Mouse (Mus musculus) midbrain, embryonic 15.5 days (tissue): ENCODE data around the gene Mbtps2. TPM values are rescaled to one million over a fixed set of nuclear protein-coding genes. Genes with fewer than 3 reads are reported as not detected.
A peak's percentile ranks its signal among the peaks of the same experiment; 100 is the strongest.

Source experiments
- ATAC-seq: fragments of 200-750 bp; cut with Nextera tagmentation; replicated peaks from 2 replicates; pipeline ENCODE4 v1.8.0; 2017; ENCODE audit warnings: moderate TSS enrichment
- H3K27ac ChIP-seq: fragments of 300-500 bp; sonication (generic); 2 replicates; pipeline ENCODE4 v1.5.1; 2015; ENCODE audit warnings: mild to moderate bottlenecking, inconsistent platforms
- H3K27me3 ChIP-seq: fragments of 300-500 bp; sonication (generic); replicated peaks from 2 replicates; pipeline ENCODE4 v1.6.1; 2015; ENCODE audit warnings: inconsistent platforms
- H3K36me3 ChIP-seq: fragments of 300-500 bp; sonication (generic); replicated peaks from 2 replicates; pipeline ENCODE4 v1.6.1; 2015; ENCODE audit warnings: inconsistent platforms
- H3K4me1 ChIP-seq: fragments of 300-500 bp; sonication (generic); 2 replicates; pipeline ENCODE4 v1.6.1; 2015; ENCODE audit warnings: inconsistent platforms
- H3K4me2 ChIP-seq: fragments of 300-500 bp; sonication (generic); 2 replicates; pipeline ENCODE4 v1.6.1; 2015; ENCODE audit warnings: inconsistent platforms, mild to moderate bottlenecking, moderate library complexity
- H3K4me3 ChIP-seq: fragments of 300-500 bp; sonication (generic); 2 replicates; pipeline ENCODE4 v1.5.1; 2015; ENCODE audit warnings: mild to moderate bottlenecking, inconsistent platforms
- H3K9ac ChIP-seq: fragments of 300-500 bp; sonication (generic); 2 replicates; pipeline ENCODE4 v1.6.1; 2015; ENCODE audit warnings: mild to moderate bottlenecking, inconsistent platforms
- H3K9me3 ChIP-seq: fragments of 300-500 bp; sonication (generic); 2 replicates; pipeline ENCODE4 v1.6.1; 2016; ENCODE audit warnings: inconsistent platforms
- WGBS: fragments of 180-500 bp; shearing (Covaris S2); methylation state at CpG from one replicate; pipeline ENCODE4 v1.1.7; 2015; ENCODE audit warnings: mixed read lengths; 5-methylcytosine and 5-hydroxymethylcytosine counted together
- polyA plus RNA-seq: library from polyadenylated mRNA; unstranded; fragments of >200 nt; fragmentation: Nextera tagmentation; extraction: Ambion mirVana; gene quantifications from 2 replicates; pipeline ENCODE4 v1.2.1, GENCODE M21; 2015

Mbtps2 gene
- polyA plus RNA-seq: 29.0 and 29.3 TPM in 2 replicates

DNA sequence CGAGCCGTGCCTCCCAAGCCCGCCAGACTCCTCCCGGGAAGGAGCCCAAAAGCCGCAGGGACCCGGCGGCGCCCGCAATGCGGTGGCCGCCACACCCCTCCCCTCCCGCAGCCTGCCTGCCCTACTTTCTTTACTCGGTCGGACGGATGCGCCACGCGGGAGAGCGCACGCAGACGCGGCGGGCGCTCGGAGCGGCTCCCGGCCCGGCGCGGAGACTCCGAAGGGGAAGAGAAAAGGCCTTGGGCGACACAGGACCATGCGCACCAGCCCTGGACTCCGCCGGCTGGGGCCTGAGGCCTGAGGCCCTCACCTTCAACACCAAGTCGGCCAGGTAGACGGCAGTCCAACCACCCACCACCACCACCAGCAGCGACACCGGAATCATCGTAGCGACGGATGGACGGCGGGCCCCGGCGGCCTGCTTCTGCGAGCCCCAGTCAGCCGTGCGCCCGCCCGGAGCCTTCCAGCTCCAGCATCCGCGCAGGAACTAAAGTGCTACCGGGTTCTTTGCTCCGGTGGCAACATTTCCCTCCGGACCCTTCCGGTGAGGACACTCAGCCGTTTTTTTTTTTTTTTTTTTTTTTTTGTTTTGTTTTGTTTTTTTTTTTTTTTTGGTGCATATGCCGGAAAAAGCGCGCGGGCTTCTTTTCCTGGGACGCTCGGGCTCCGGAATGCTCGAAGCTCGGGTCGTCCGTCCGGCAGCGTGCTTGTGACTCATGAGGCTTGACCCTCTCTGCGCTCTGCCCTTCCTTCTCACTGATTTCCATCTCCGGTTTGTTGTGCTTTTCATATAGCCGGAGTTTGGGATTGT, at the start of gene Mbtps2:
Mbtps2 (minus strand) TSS at position 530 of the 811 bp plus-strand sequence.
- Histone ChIP-seq H3K4me1 (peaks cover 10% of the 10 kb centered on the region; the same call in 1 of the 2 replicates), H3K27me3 (no peaks in the 10 kb centered on the region), H3K4me2 (peak within 1 kb of the TSS; percentile 49), H3K27ac (peak within 1 kb of the TSS; percentile 87), H3K9me3 (no peaks in the 10 kb centered on the region), H3K36me3 (no peaks in the 10 kb centered on the region), H3K4me3 (peak within 1 kb of the TSS; percentile 64), H3K9ac (peak within 1 kb of the TSS; percentile 63)
- 25% methylated on average over 55 of the region's 74 CpGs for WGBS
- ATAC-seq: peak; percentile 90

GRCm38 (mm10) chrX:157646399-157646798, 47.9 kb upstream of the Mbtps2 start:
- no peaks in the 10 kb centered on the region for H3K4me1 ChIP-seq
- no peaks in the 10 kb centered on the region for H3K36me3 ChIP-seq
- no peak overlapping the region for H3K27ac ChIP-seq
- no peak overlapping the region for H3K9ac ChIP-seq
- 85% methylated on average over 1 of the region's 1 CpGs for WGBS
- H3K4me3 ChIP-seq: no peak overlapping the region
- ATAC-seq: no peak
- H3K9me3 ChIP-seq: no peaks in the 10 kb centered on the region
- H3K27me3 ChIP-seq: no peaks in the 10 kb centered on the region
- no peak overlapping the region for H3K4me2 ChIP-seq

DNA sequence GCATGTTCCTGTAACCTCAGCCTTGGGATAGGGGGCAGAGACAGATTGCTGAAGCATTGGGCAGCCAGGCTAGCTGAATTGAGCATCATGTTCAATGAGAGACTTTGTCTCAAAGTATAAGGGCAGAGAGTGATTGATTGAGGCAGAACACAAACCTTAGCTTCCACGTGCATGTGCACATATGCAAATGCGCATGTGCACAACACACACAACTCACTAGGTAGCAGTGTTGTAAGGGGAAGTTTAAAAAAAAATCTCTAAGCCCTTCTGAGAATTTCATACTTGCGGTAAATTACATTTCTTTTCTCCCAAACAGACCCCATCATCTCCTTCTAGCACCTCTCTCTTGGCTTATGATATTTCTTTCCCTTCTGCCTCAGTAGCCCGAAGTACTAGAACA, 46.2 kb upstream of the Mbtps2 start:
- Histone ChIP-seq H3K4me3 (no peak overlapping the region), H3K27ac (no peak overlapping the region), H3K4me1 (no peaks in the 10 kb centered on the region), H3K4me2 (no peak overlapping the region), H3K36me3 (no peaks in the 10 kb centered on the region), H3K27me3 (no peaks in the 10 kb centered on the region), H3K9ac (no peak overlapping the region), H3K9me3 (no peaks in the 10 kb centered on the region)
- ATAC-seq: no peak
- WGBS: 78% methylated on average over 4 of the region's 4 CpGs

DNA sequence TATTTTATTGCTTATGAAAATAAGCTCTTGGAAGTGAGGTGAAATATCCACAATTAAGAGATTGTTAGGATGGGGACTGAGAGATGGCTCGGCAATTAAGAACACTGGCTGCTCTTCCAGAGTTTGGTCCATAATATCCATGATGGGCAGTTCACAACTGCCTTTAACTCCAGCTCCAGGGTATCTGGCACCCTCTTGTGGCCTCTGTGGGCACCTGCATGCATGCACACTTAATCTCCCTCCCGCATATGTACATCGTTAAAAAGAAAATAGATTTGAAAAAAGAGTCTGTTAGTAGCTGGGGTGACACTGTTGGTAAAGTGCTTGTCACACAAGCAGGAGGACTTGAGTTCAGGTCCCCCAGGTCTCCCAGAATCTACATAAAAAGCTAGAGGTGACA, 45.8 kb upstream of the Mbtps2 start:
- ATAC-seq: no peak

GRCm38 (mm10) chrX:157642856-157643255, 44.3 kb upstream of the Mbtps2 start:
- Histone ChIP-seq H3K4me2 (no peak overlapping the region), H3K4me3 (no peak overlapping the region), H3K9ac (no peak overlapping the region), H3K36me3 (no peaks in the 10 kb centered on the region), H3K27ac (no peak overlapping the region), H3K9me3 (no peaks in the 10 kb centered on the region), H3K4me1 (no peaks in the 10 kb centered on the region), H3K27me3 (no peaks in the 10 kb centered on the region)
- WGBS: 82% methylated on average over 5 of the region's 5 CpGs
- no peak for ATAC-seq

More for the DNA sequence above, 45.8 kb upstream of the Mbtps2 start:
- H3K4me2 ChIP-seq: no peak overlapping the region
- H3K9ac ChIP-seq: no peak overlapping the region
- no peaks in the 10 kb centered on the region for H3K9me3 ChIP-seq
- no peak overlapping the region for H3K4me3 ChIP-seq
- no peak overlapping the region for H3K27ac ChIP-seq
- no peaks in the 10 kb centered on the region for H3K4me1 ChIP-seq
- no peaks in the 10 kb centered on the region for H3K27me3 ChIP-seq
- 20% methylated on average over 3 of the region's 3 CpGs for WGBS
- H3K36me3 ChIP-seq: no peaks in the 10 kb centered on the region

DNA sequence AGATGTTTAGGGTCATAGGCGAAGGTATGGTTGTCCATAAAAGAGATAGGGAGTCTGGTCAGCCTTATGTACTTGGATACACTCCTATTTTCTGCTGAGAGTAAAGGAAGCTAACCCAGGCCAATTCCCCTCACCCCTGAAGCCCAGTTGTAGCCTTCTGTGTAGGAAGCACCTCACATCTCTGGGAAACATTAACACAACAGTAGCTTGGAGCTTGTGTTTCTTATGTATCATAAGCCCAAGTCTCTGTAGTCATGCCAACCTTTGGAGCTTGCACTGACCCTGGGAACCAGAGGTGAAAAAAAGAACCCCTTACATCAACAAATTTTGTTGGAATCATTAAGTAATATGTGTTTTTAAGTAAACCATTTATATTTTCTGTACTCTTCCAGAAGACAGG, 38.7 kb upstream of the Mbtps2 start:
- Histone ChIP-seq H3K27ac (no peak overlapping the region), H3K27me3 (no peaks in the 10 kb centered on the region), H3K4me1 (no peaks in the 10 kb centered on the region), H3K36me3 (no peaks in the 10 kb centered on the region), H3K4me2 (no peak overlapping the region), H3K9me3 (no peaks in the 10 kb centered on the region), H3K4me3 (no peak overlapping the region), H3K9ac (no peak overlapping the region)
- 53% methylated on average over 1 of the region's 1 CpGs for WGBS
- no peak for ATAC-seq

DNA sequence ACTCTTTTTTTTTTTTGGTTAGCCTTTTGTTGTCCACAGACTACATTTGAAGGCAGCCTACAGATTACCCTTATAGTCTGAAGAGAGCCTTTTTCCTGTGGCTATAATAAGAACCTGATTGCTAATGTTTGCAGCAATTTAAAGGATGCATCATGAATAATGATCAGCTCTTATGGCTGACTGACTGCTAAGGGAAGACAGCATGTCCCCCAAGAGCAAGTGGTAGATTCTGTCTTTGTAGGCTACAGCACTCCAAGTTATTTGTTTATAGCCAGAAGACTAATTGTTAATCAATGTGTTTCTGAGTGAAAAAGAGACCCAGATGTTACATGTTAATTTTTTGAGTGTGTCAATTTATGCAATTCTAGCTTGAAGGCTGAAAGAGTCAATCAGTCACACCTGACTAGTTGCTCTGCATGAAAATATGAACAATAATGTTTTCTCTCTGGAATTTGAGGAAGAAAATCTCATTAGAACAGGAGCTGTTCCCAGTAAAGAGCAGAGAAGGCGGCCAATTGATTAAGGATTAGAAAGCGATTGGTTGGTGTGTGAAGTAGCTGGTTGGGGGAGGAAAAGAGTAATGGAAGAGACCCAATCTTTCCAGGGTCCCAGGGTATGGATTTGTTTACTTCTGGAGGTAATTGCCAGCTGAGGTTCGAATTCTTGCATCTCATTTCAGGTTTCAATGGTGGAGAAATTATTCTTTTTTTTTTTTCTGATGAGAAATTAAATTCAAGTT, 35.3 kb upstream of the Mbtps2 start:
- no peaks in the 10 kb centered on the region for H3K27me3 ChIP-seq
- no peaks in the 10 kb centered on the region for H3K4me1 ChIP-seq
- no peak overlapping the region for H3K9ac ChIP-seq
- no peaks in the 10 kb centered on the region for H3K9me3 ChIP-seq
- no peak overlapping the region for H3K27ac ChIP-seq
- H3K4me2 ChIP-seq: no peak overlapping the region
- 34% methylated on average over 3 of the region's 3 CpGs for WGBS
- no peaks in the 10 kb centered on the region for H3K36me3 ChIP-seq
- H3K4me3 ChIP-seq: no peak overlapping the region
- ATAC-seq: no peak

DNA sequence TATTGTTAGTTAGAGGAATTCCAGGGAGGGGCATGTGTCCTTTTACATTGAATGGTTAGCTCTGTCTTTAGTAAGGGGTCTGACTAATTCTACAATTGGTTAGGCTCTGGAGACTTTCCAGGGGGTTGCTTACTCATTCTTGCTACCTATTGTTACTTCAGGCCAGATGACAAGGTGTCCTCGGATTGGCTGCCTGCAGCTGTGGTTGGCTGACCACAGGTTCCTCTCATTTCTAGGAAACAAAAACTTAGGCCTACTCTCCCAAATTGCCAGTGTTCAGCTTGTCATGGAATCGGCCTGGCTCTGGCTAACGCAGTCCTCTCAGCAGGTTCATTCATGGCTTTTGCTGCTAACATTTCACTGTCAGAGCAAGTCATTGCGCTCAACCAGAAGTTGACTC, 31.8 kb upstream of the Mbtps2 start:
- no peak for ATAC-seq
- no peak overlapping the region for H3K27ac ChIP-seq
- 73% methylated on average over 4 of the region's 4 CpGs for WGBS
- no peaks in the 10 kb centered on the region for H3K4me1 ChIP-seq
- H3K4me3 ChIP-seq: no peak overlapping the region
- H3K9ac ChIP-seq: no peak overlapping the region
- no peaks in the 10 kb centered on the region for H3K36me3 ChIP-seq
- H3K27me3 ChIP-seq: no peaks in the 10 kb centered on the region
- H3K4me2 ChIP-seq: no peak overlapping the region
- H3K9me3 ChIP-seq: no peaks in the 10 kb centered on the region

GRCm38 (mm10) chrX:157612894-157613293, 14.4 kb upstream of the Mbtps2 start:
- no peak overlapping the region for H3K9ac ChIP-seq
- H3K27me3 ChIP-seq: no peaks in the 10 kb centered on the region
- no peak overlapping the region for H3K4me3 ChIP-seq
- peak overlapping the region; percentile 38 for H3K4me2 ChIP-seq
- H3K4me1 ChIP-seq: no peaks in the 10 kb centered on the region
- no peak for ATAC-seq
- no peak overlapping the region for H3K27ac ChIP-seq
- no peaks in the 10 kb centered on the region for H3K36me3 ChIP-seq
- 27% methylated on average over 32 of the region's 32 CpGs for WGBS
- H3K9me3 ChIP-seq: no peaks in the 10 kb centered on the region

DNA sequence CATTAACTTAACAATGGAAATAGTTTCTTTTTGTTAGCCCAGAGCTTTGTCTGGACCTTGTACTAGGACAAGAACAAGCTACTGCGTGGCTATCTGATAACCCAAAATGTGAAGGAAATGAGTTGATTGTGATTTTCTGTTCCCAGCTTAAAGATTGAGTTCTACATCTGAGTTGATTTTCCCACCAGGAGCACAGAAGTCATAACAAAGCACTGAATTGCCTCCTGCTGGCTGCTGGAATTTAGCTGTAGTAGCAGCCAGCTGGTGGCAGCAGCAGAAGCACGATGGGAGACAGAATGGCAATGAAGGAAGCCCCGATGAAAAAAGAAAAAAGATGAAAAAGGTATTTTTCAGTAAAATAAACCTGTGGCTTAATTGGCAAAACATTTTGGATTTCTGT, 2.9 kb upstream of the Mbtps2 start:
- H3K4me3 ChIP-seq: no peak overlapping the region
- no peak overlapping the region for H3K4me2 ChIP-seq
- no peak overlapping the region for H3K9ac ChIP-seq
- H3K27ac ChIP-seq: peak overlapping the region; percentile 58; the same call in 1 of the 2 replicates
- H3K36me3 ChIP-seq: no peaks in the 10 kb centered on the region
- H3K9me3 ChIP-seq: no peaks in the 10 kb centered on the region
- no peak for ATAC-seq
- H3K4me1 ChIP-seq: peaks cover 8% of the 10 kb centered on the region; the same call in 1 of the 2 replicates
- 14% methylated on average over 3 of the region's 3 CpGs for WGBS
- H3K27me3 ChIP-seq: no peaks in the 10 kb centered on the region

DNA sequence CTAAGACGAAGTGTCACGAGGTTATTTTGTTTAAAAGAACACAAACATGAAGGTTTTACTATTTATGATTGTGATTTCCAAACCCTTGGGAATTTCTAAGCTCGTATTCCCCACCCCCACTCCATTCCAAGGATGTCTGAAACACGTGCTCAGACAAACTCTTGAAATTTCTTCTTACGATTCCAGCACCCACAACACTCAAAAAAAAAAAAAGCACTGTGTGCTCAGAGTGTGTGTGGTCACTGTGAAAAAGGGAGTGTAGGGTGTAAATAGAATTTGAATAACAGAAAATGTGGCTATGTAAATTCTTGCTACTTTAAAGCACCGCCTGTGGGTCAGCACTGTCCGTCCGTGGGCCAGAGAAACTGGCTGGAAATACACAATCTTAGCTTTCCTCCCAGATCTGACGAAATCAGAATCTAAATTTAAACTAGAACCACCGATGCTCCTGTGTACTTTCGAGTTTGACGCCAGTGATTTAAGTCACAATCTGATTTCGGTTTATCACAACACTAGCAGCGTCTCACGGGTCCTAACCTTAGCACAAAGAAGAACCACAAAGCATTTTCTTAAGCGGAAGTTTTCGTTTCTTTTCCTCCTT, 830 bp downstream of the Mbtps2 start:
- peak overlapping the region; percentile 87 for H3K27ac ChIP-seq
- H3K9me3 ChIP-seq: no peaks in the 10 kb centered on the region
- H3K4me3 ChIP-seq: peak overlapping the region; percentile 64
- H3K27me3 ChIP-seq: no peaks in the 10 kb centered on the region
- peak overlapping the region; percentile 63 for H3K9ac ChIP-seq
- H3K4me2 ChIP-seq: peak overlapping the region; percentile 49
- 19% methylated on average over 17 of the region's 17 CpGs for WGBS
- no peaks in the 10 kb centered on the region for H3K36me3 ChIP-seq
- peak; percentile 26 for ATAC-seq
- H3K4me1 ChIP-seq: peaks cover 10% of the 10 kb centered on the region; the same call in 1 of the 2 replicates

GRCm38 (mm10) chrX:157596802-157597201, 1.7 kb downstream of the Mbtps2 start:
- H3K4me1 ChIP-seq: peaks cover 10% of the 10 kb centered on the region; the same call in 1 of the 2 replicates
- no peak for ATAC-seq
- H3K9ac ChIP-seq: no peak overlapping the region
- no peaks in the 10 kb centered on the region for H3K9me3 ChIP-seq
- H3K36me3 ChIP-seq: no peaks in the 10 kb centered on the region
- 86% methylated on average over 5 of the region's 5 CpGs for WGBS
- H3K4me3 ChIP-seq: peak overlapping the region; percentile 64; the same call in 1 of the 2 replicates
- H3K27me3 ChIP-seq: no peaks in the 10 kb centered on the region
- H3K4me2 ChIP-seq: peak overlapping the region; percentile 49
- H3K27ac ChIP-seq: no peak overlapping the region
